Mouse (Mus musculus) brain, embryonic 18.5 days (tissue): Measurements from ENCODE around the gene Olfr794.

Experiments used
- DNase-seq: peaks from one replicate; pipeline ENCODE4 v3.0.0-alpha.2; 2012; ENCODE audit warnings: low read depth, low spot score

The Olfr794 gene

DNA sequence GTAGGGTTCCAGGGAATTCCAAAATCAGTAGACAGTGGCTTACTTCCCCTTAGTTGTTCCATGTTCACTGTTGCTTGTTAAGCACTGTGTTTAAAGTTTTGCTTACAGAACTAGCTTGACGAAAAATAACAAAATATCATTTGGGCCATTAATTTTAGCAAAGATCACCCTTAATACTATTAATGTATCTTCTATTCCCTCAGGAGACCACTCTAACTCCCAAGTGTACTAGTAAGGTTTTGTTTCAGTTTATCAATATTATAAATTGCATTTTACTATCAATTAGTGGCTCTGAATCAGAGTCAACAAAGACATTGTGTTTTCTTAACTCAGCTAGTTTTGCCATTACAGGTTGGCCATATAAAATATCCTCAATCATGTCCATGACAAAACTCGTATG lies at the start of gene Olfr794:
Olfr794 (plus strand) TSS at position 301 of the 400 bp plus-strand sequence.
- no peak for DNase-seq

- DNase-seq = no peak
Observed at GRCm38 (mm10) chr10:129521492-129521891, 46.0 kb upstream of the Olfr794 start, which contains the start of gene Olfr791. Gene Olfr791 (plus strand): TSS chr10:129521792.

DNA sequence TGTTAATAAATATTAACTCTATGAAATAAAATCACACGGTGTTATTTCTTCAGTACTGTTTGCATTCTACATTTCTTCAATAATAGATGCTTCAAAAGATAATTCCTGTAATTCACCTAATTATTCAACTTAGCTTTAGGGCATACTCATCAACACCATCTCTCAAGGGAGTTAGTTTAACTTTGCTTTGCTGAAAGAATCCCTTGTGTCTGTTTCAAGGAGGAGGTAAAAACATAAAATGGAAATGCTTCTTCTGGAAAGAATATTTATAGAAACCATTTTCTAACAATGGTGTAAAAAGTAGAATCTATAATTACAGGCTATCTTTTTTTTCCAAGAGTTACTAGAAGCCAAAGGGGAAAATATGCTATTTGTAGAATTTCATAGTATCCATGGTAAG lies 28.6 kb upstream of the Olfr794 start, which contains the start of gene Olfr792:
Olfr792 (plus strand) TSS at position 301 of the 400 bp plus-strand sequence.
- no peak for DNase-seq

DNA sequence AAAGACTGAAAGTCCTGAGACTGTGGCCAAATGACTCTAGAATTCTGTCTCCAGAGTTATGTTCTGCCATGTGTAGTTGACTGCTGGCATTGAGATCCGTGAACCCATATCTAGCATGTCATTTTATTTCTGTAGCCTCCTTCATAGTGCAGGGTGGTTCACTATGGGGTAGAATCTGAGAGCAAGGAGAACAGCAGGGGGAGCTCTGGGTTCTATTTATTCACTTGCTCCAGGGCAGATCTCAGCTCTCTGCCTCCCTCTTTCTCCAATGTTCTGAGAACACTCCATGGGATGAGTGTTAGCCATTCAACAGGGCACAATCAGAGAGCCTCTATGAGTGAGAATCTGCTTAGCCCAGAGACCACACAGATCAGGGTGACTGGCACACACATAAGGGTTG lies 18.1 kb upstream of the Olfr794 start:
- DNase-seq = no peak

- DNase-seq = no peak
Observed at GRCm38 (mm10) chr10:129577066-129577465, 9.6 kb downstream of the Olfr794 start.

- no peak for DNase-seq
Observed at GRCm38 (mm10) chr10:129612470-129612869, 45.0 kb downstream of the Olfr794 start, which contains the start of gene Olfr796. Gene Olfr796 (minus strand): TSS chr10:129612570.

DNA sequence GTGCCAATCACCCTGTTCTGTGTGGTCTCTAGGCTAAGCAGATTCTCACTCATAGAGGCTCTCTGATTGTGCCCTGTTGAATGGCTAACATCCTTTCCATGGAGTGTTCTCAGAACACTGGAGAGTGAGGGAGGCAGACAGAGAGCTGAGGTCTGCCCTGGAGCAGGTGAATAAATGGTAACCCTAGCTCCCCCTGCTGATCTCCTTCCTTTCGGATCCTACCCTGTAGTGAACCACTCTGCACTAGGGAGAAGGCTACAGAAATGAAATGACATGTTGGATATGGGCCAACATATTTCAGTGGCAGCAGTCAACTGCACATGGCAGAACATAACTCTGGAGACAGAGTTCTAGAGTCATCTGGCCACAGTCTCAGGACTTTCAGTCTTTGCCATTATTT lies 54.3 kb downstream of the Olfr794 start:
- no peak for DNase-seq
